25 mouse cellular contexts compared by ENCODE assay signal in genomic region chr10:76707001-76707400, GRCm38 (mm10). TPM values are rescaled to one million over a fixed set of nuclear protein-coding genes. Genes with fewer than 3 reads are reported as not detected.
DNase-seq lines count a peak whose midpoint lies in the region; ATAC-seq and TF ChIP-seq lines count a peak whose summit lies in the region.
"Had no signal": no experiment of that assay in that cellular context is flagged by ENCODE, and none has a peak within 500 bp of the region (broad histone marks: within the 10 kb centered on the region; RNA-seq: fewer than 3 reads in every experiment).

No protein-coding gene starts in this region.

- intact Hi-C loops in left cerebral cortex, postnatal 4 days (cut with DNase I), result no loop called here

- H3K27me3 ChIP-seq in forebrain, embryonic 14.5 days (replicated peaks; ENCODE audit: control insufficient read depth, insufficient read depth, low read length), result no peaks in the 10 kb centered on the region
- no peaks in the 10 kb centered on the region for H3K27me3 ChIP-seq in forebrain, embryonic 16.5 days (replicated peaks; ENCODE audit: control insufficient read depth, insufficient read depth, low read length)
- no peaks in the 10 kb centered on the region for H3K27me3 ChIP-seq in midbrain, postnatal 0 days (ENCODE audit: insufficient read depth, low read length)
- no peaks in the 10 kb centered on the region for H3K27me3 ChIP-seq in midbrain, embryonic 14.5 days (ENCODE audit: control insufficient read depth, insufficient read depth, low read length)
- H3K27me3 ChIP-seq: embryonic facial prominence, embryonic 13.5 days; heart, embryonic 15.5 days; limb, embryonic 12.5 days; neural tube, embryonic 13.5 days had no signal

- H3K4me1 ChIP-seq in forebrain, embryonic 14.5 days (ENCODE audit: control insufficient read depth, insufficient read depth, low read length), result no peaks in the 10 kb centered on the region
- H3K4me1 ChIP-seq in forebrain, embryonic 16.5 days (replicated peaks; ENCODE audit: control insufficient read depth, insufficient read depth, low read length), result no peaks in the 10 kb centered on the region
- no peaks in the 10 kb centered on the region for H3K4me1 ChIP-seq in midbrain, postnatal 0 days (ENCODE audit: insufficient read depth, low read length)
- no peaks in the 10 kb centered on the region for H3K4me1 ChIP-seq in midbrain, embryonic 14.5 days (ENCODE audit: control insufficient read depth, insufficient read depth, low read length)
- no peaks in the 10 kb centered on the region for H3K4me1 ChIP-seq in embryonic fibroblast, embryonic 13.5 days (ENCODE audit: control insufficient read depth, insufficient read depth, low read length)
- H3K4me1 ChIP-seq: embryonic facial prominence, embryonic 13.5 days; heart, embryonic 15.5 days; limb, embryonic 12.5 days; neural tube, embryonic 13.5 days had no signal

- TF ChIP-seq CTCF in midbrain, postnatal 0 days (IDR thresholded peaks at IDR 0.05), result no peak
- no peak for TF ChIP-seq CTCF in embryonic fibroblast, embryonic 13.5 days (IDR thresholded peaks at IDR 0.05; ENCODE audit: borderline replicate concordance, insufficient read depth, low read length)

- H3K9ac ChIP-seq in forebrain, embryonic 14.5 days (ENCODE audit: low read length), result no peak overlapping the region
- H3K9ac ChIP-seq in forebrain, embryonic 16.5 days (replicated peaks; ENCODE audit: low read depth, low read length), result no peak overlapping the region
- H3K9ac ChIP-seq in midbrain, postnatal 0 days (replicated peaks; ENCODE audit: low read length, poor library complexity, severe bottlenecking), result no peak overlapping the region
- H3K9ac ChIP-seq in midbrain, embryonic 14.5 days (replicated peaks; ENCODE audit: low read length), result no peak overlapping the region
- H3K9ac ChIP-seq: embryonic facial prominence, embryonic 13.5 days; heart, embryonic 15.5 days; limb, embryonic 12.5 days; neural tube, embryonic 13.5 days had no signal

- WGBS in forebrain, embryonic 14.5 days, result 58% methylated on average over 2 of the region's 2 CpGs
- WGBS in forebrain, embryonic 16.5 days, result 74% methylated on average over 2 of the region's 2 CpGs
- 92% methylated on average over 2 of the region's 2 CpGs for WGBS in midbrain, postnatal 0 days
- WGBS in midbrain, embryonic 14.5 days, result 77% methylated on average over 2 of the region's 2 CpGs

- no peak overlapping the region for H3K4me3 ChIP-seq in forebrain, embryonic 14.5 days (ENCODE audit: low read depth, low read length)
- H3K4me3 ChIP-seq in forebrain, embryonic 16.5 days (replicated peaks; ENCODE audit: low read length), result no peak overlapping the region
- no peak overlapping the region for H3K4me3 ChIP-seq in midbrain, postnatal 0 days (ENCODE audit: low read depth, low read length)
- no peak overlapping the region for H3K4me3 ChIP-seq in midbrain, embryonic 14.5 days (replicated peaks; ENCODE audit: low read depth, low read length)
- H3K4me3 ChIP-seq in embryonic fibroblast, embryonic 13.5 days (ENCODE audit: insufficient read depth, low read length), result no peak overlapping the region
- H3K4me3 ChIP-seq: embryonic facial prominence, embryonic 13.5 days; erythroblast, embryonic 14.5 days; heart, embryonic 15.5 days; limb, embryonic 12.5 days; neural tube, embryonic 13.5 days had no signal

- no peak overlapping the region for H3K27ac ChIP-seq in forebrain, embryonic 14.5 days (ENCODE audit: low read depth, low read length)
- no peak overlapping the region for H3K27ac ChIP-seq in forebrain, embryonic 16.5 days (ENCODE audit: low read length)
- no peak overlapping the region for H3K27ac ChIP-seq in midbrain, postnatal 0 days (ENCODE audit: low read depth, low read length)
- no peak overlapping the region for H3K27ac ChIP-seq in midbrain, embryonic 14.5 days (replicated peaks; ENCODE audit: low read depth, low read length)
- peak overlapping the region; percentile 6 for H3K27ac ChIP-seq in embryonic fibroblast, embryonic 13.5 days (ENCODE audit: insufficient read depth, low read length)
- H3K27ac ChIP-seq: embryonic facial prominence, embryonic 13.5 days; heart, embryonic 15.5 days; kidney, postnatal 0 days; limb, embryonic 12.5 days; neural tube, embryonic 13.5 days had no signal

- H3K4me2 ChIP-seq in forebrain, embryonic 14.5 days (ENCODE audit: low read length), result no peak overlapping the region
- H3K4me2 ChIP-seq in forebrain, embryonic 16.5 days (ENCODE audit: low read length), result no peak overlapping the region
- H3K4me2 ChIP-seq in midbrain, postnatal 0 days (ENCODE audit: low read depth, low read length, poor library complexity, severe bottlenecking), result no peak overlapping the region
- no peak overlapping the region for H3K4me2 ChIP-seq in midbrain, embryonic 14.5 days (ENCODE audit: low read length)
- H3K4me2 ChIP-seq: embryonic facial prominence, embryonic 13.5 days; heart, embryonic 15.5 days; limb, embryonic 12.5 days; liver, embryonic 11.5 days; midbrain, embryonic 11.5 days; neural tube, embryonic 13.5 days had no signal

- no peaks in the 10 kb centered on the region for H3K9me3 ChIP-seq in forebrain, embryonic 14.5 days (replicated peaks; ENCODE audit: control insufficient read depth, low read length)
- H3K9me3 ChIP-seq in forebrain, embryonic 16.5 days (ENCODE audit: control insufficient read depth, low read length), result no peaks in the 10 kb centered on the region
- H3K9me3 ChIP-seq in midbrain, postnatal 0 days (ENCODE audit: low read length), result no peaks in the 10 kb centered on the region
- no peaks in the 10 kb centered on the region for H3K9me3 ChIP-seq in midbrain, embryonic 14.5 days (ENCODE audit: control insufficient read depth, low read length)
- H3K9me3 ChIP-seq: heart, embryonic 15.5 days; limb, embryonic 12.5 days; neural tube, embryonic 13.5 days had no signal

- no peaks in the 10 kb centered on the region for H3K36me3 ChIP-seq in forebrain, embryonic 14.5 days (ENCODE audit: control insufficient read depth, insufficient read depth, low read length)
- H3K36me3 ChIP-seq in forebrain, embryonic 16.5 days (ENCODE audit: control insufficient read depth, insufficient read depth), result no peaks in the 10 kb centered on the region
- H3K36me3 ChIP-seq in midbrain, postnatal 0 days (ENCODE audit: insufficient read depth, low read length), result no peaks in the 10 kb centered on the region
- H3K36me3 ChIP-seq in midbrain, embryonic 14.5 days (ENCODE audit: control insufficient read depth, insufficient read depth, low read length), result no peaks in the 10 kb centered on the region
- H3K36me3 ChIP-seq: neural tube, embryonic 13.5 days had no signal

- no peak for ATAC-seq in forebrain, embryonic 14.5 days
- ATAC-seq in forebrain, embryonic 16.5 days, result no peak
- ATAC-seq in midbrain, postnatal 0 days (ENCODE audit: low FRiP score), result no peak
- no peak for ATAC-seq in midbrain, embryonic 14.5 days (ENCODE audit: low FRiP score, low TSS enrichment)
- ATAC-seq: CD4-positive, CD25-positive, alpha-beta regulatory T cell, adult 4 months had no signal

- peak; percentile 4 for DNase-seq in forebrain, embryonic 14.5 days (ENCODE audit: low spot score)
- peak; percentile 21 for DNase-seq in left cerebral cortex, postnatal 4 days
- no peak for DNase-seq in left cerebral cortex, adult 18-20 months (ENCODE audit: low spot score in 2 of 2)
- DNase-seq in midbrain, postnatal 0 days (ENCODE audit: low spot score), result peak; percentile 12
- DNase-seq in midbrain, embryonic 14.5 days, result no peak
- no peak for DNase-seq in retina, postnatal 1 day
- DNase-seq: adrenal gland, adult 2 months; cerebellum, adult 11 months; cerebellum, adult 9-10 months; gastrocnemius, postnatal 10 days; kidney, adult 8-10 months; layer of hippocampus, postnatal 36 days; lung, postnatal 36 days had no signal

- no peak for TF ChIP-seq POLR2A in embryonic fibroblast, embryonic 13.5 days (IDR thresholded peaks at IDR 0.05; ENCODE audit: low read depth, low read length)

RNA-seq across cellular contexts. Expression of gene Col6a1, which starts 19.0 kb away (rescaled TPM):
- polyA plus RNA-seq in forebrain, embryonic 14.5 days (2014; fragmentation: Nextera tagmentation; extraction: Ambion mirVana), result 6.6 and 10.8 TPM in 2 replicates
- 10.3 and 19.1 TPM in 2 replicates for polyA plus RNA-seq in forebrain, embryonic 16.5 days (2015; fragmentation: Nextera tagmentation; extraction: Ambion mirVana)
- 10 to 100 TPM; 18.6 to 19.2 TPM for total RNA-seq in left cerebral cortex, postnatal 4 days (2021)
- total RNA-seq in left cerebral cortex, adult 18-20 months (2021), result 10 to 100 TPM; 48.6 to 52.8 TPM
- 32.7 and 36.6 TPM in 2 replicates for total RNA-seq in midbrain, postnatal 0 days (2014; rRNA removed)
- 21.7 and 22.4 TPM in 2 replicates for polyA plus RNA-seq in midbrain, postnatal 0 days (2015; fragmentation: Nextera tagmentation; extraction: Ambion mirVana)
- 0.54 and 15.7 TPM in 2 replicates for polyA plus RNA-seq in midbrain, embryonic 14.5 days (2014; fragmentation: Nextera tagmentation; extraction: Ambion mirVana)
- polyA plus RNA-seq in embryonic fibroblast, embryonic 13.5 days (2011; ENCODE audit: insufficient read length, low read depth, missing spikeins), result 768 and 923 TPM in 2 replicates
- total RNA-seq: common myeloid progenitor, adult 5-6 weeks had no signal
- polyA plus RNA-seq: CD4-positive, CD25-positive, alpha-beta regulatory T cell, adult 4 months; erythroblast, embryonic 14.5 days had no signal

Comparison
In these comparisons a context has a peak if more than half of its experiments do, and no peak if none do; other contexts are left out.
1. DNase-seq: peak in forebrain, embryonic 14.5 days (single experiment), left cerebral cortex, postnatal 4 days (single experiment) and midbrain, postnatal 0 days (single experiment); none in left cerebral cortex, adult 18-20 months (0 of 2), midbrain, embryonic 14.5 days (single experiment) and retina, postnatal 1 day (single experiment).
2. RNA of gene Col6a1, which starts 19.0 kb away (polyA plus RNA-seq): 768 to 923 TPM in embryonic fibroblast, embryonic 13.5 days; 21.7 to 22.4 TPM in midbrain, postnatal 0 days, 0.54 to 15.7 TPM in midbrain, embryonic 14.5 days, 10.3 to 19.1 TPM in forebrain, embryonic 16.5 days and 6.6 to 10.8 TPM in forebrain, embryonic 14.5 days; every median in the first group is over 10 times any median in the second.